Mouse (Mus musculus): Measurements from ENCODE around the gene Dctn2. TPM values are rescaled to one million over a fixed set of nuclear protein-coding genes. Genes with fewer than 3 reads are reported as not detected.
A peak's percentile ranks its signal among the peaks of the same experiment; 100 is the strongest.

The Dctn2 gene
- total RNA-seq, 2 experiments from 2014 or later, result 99.8 to 103 TPM

DNA sequence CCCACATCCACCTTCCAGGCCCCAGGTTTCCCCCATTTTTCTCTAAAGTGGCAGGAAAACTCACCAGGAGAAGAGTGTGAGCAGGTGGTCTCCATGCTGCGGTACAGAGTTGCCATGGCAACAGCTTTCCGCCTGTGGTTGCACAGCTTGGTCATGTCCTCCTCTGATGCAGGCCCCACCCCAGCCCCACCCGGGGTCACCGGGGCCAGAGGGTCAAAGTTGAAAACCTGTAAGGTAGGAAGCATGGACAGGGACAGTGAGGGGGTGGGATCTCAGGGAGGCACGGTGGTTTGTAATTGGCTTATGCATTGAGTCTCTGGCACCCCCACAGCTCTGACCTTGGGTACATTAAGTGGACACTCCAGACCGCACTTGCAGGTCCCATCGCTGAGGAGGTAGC lies 20.6 kb downstream of the Dctn2 start:
- intact Hi-C loops (cut with DNase I; ENCODE audit: low total_unique reads), result no loop called here

DNA sequence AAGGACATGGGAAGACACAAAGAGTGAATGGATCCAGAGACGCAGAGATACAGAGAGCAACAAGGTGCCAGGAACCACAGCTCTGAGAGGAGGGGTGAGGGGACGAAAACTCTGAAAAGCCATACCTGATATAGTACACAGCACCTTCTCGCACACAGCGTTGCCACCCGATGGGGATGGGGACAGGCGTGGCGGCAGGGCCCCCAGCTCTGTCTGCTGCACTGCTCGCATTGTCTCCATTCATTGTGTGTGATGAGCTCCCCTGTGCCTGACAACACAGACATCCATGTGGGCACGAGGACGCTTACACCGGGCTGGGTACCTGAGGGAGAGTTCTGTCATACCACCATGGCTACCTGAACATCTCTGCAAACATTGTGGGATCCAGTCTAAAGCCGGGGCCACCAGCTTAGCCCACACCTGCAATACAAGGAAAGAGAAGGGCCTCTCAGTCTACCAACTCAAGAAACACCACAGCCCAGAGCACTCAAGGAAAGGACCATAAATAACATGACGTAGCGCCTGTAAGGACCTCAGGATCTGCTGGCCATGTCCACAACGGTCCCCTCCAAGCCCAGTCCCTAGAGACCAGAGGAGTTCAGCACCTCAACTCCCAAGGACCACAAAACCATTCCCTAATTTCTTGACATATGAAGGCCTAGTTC lies 21.2 kb downstream of the Dctn2 start:
- intact Hi-C loops (cut with DNase I; ENCODE audit: low total_unique reads), result no loop called here
- no peak for DNase-seq

More for the DNA sequence above, 20.6 kb downstream of the Dctn2 start:
- no peak for DNase-seq

DNA sequence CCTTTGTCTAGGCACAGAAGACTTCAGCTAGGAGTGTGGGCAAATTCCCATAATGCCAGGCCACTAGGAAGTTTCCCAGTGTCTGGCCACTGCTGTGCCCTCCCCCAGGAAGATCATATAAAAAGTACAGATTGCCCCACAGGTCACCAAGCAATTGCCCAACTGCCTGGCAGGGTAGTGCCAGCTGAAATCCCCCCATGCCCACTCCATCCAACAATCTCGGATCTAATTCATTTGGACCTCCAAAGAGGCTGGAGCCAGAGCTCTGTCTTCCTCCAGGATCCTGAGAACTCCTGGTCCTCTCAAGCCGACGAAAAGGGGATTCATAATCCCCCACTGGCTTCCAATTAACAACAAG lies 21.7 kb downstream of the Dctn2 start:
- DNase-seq, result no peak
- intact Hi-C loops (cut with DNase I; ENCODE audit: low total_unique reads), result no loop called here

DNA sequence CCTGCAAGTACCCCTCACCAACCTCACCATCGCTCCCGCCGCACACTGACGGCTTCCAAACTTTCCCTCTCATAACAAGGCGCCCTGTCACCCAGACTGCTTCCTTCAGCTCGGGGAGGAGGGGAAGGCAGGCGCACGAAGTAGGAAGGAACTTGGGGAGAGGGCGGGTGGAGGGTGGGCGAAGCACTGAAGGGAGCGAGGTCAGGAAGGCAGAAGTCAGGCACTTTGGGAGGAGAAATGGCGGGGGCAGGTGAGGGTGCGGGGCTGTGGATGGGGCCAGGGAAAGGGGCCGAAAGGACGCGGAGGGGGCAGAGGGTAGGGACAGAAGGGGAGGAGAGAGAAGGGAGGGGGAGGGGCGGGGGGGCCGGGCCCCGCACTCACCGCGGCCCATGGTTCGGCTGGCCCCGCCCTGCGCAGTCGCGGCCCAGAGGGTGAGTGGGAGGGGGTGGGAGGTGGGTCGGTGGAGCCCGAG lies 22.2 kb downstream of the Dctn2 start:
- intact Hi-C loops (cut with DNase I; ENCODE audit: low total_unique reads), result no loop called here
- peak; percentile 53 for DNase-seq

DNA sequence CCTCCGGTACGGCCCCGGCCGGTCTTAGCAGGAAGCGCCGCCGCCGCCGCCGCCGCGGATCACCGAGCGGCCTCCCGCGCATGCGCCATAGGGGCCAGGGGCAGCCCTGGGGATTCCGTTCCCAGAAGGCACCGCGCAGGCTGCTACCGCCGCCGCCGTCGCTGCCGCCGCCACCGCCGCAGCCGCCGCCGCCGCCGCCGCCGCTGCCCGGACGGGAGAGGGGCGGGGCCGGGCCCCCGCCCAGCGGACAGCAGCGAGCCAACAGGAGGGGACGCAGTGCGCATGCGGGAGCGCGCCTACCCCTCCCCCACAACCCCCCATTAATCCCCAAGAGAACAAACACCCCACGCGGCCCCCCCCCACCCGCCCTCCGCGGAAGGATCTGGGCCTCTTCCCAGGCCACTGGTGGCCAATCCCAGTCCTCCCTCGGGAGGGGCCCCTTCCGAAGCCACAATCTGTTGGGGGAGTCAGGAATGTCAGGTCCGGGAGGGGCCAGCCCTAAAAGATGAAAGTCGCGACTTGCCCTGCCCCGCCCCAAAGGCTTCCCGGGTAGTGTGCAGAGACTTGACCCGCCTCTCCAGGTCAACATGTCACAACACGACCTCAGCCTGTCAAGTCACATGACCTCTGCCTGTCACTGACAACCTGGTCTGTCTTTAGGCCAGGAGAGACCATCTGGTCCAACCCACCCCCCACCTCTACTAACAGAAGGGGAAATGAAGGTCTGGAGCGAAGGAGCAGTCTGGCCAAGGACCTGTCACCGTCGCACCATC lies 22.8 kb downstream of the Dctn2 start, which contains the start of gene Mbd6:
Gene Mbd6, minus strand, starts transcription at position 219 of the 773 bp plus-strand sequence.
- intact Hi-C loops (cut with DNase I; ENCODE audit: low total_unique reads), result no loop called here
- DNase-seq, result peak; percentile 90

DNA sequence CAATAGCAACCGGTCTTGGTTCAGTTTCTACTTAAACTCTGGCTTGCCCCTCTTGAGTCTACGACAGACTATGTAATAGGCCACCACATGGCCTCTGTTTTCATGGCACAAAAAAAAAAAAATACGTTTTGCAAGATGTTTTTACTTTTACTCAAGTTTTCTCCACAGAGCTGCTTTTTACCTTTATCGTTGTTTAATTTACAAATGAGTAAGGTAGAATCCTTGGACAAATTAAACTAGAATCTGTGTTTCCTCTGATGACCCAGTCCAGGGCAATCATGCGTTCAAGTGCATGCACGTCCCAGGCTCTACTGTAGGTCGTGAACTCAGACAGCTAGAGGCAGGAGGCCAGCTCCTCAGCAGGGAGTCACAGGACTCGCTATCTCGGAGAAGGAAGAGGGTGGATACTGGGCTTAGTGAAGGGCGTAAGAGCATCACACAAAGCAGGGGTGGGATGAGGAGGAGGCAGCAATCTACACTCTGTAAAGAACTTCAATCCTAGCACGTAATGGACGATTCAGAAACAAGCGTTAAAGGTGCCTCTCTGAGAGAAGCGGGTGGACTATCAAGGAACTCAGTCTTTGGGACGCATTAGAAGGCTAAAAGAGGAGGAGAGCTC lies 23.5 kb downstream of the Dctn2 start:
- intact Hi-C loops (cut with DNase I; ENCODE audit: low total_unique reads), result no loop called here

DNA sequence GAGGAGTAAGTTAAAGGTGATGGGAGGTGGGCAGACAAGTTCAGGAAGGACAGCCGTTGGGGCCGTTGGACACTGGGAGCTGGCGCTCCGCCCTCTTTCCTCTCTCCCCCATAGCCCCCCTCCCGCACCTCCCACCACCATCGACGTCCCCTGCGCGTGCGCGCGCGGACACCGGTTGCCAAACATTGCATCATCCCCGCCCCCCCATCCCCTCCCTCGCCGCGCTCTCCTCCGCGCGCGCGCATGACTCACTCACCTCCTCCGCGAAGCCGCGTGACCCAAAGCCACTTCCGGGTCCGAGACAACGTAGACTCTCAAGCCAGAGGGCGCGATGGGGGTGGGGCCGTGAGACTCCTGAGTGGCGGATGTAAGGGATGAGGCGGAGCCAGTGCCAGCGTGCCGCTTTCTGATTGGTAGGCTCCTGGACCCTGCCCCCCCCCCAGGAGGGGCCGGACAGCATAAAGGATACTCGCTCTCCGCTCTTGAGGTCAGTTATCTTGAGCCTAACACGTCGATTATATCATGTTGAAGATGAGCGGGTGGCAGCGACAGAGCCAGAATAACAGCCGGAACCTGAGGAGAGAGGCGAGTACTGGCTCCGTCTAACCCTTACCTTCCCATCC lies 24.2 kb downstream of the Dctn2 start:
- DNase-seq, result peak; percentile 100
- intact Hi-C loops (cut with DNase I; ENCODE audit: low total_unique reads), result no loop called here

More for the DNA sequence above, 23.5 kb downstream of the Dctn2 start:
- peak; percentile 65 for DNase-seq

DNA sequence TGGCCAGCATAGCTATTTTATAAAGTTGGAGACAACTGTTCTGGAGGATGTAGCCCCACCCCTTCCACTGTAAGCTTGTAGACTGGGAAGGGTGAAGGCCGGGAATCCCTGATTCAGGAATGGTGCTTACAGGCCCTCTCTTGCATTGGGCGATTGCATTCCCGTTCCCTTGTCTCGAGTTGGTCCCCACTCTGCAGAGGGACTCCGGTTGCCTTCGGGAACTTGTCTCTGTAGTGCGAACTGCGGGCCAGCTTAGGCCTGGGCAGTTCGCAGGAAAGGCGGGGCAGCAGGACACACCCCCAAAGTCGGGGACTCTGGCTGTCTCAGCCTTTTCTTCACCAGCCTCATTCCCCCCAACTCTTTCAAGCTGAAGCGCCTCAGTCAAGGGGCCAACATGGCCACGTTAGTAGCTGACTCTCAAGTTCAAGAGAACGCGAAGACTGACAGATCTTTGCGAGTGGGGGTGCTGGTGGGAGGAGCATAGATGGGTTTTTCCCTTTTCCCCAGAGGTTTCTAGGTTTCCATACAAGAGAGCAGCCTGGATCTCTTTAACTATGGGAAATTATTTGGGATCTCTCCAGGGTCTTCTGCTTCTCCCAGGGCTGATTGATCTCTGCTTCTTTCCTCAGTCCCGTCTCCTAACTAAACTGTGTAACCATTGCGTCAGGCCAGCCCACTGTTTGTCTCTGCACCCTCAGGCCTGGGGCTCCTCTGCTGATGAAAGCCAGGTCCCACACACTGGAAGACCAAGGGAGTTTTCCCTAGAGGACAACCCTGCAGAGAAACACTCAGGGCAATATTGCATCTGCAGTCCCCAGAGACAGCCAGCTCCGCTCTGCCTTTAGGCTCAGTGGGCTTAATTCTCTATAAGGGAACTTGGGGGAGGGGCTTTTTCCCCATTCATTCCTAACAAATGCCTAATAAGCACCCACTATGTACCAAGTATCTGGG lies 25.0 kb downstream of the Dctn2 start:
- intact Hi-C loops (cut with DNase I; ENCODE audit: low total_unique reads), result no loop called here
- peak; percentile 53 for DNase-seq

DNA sequence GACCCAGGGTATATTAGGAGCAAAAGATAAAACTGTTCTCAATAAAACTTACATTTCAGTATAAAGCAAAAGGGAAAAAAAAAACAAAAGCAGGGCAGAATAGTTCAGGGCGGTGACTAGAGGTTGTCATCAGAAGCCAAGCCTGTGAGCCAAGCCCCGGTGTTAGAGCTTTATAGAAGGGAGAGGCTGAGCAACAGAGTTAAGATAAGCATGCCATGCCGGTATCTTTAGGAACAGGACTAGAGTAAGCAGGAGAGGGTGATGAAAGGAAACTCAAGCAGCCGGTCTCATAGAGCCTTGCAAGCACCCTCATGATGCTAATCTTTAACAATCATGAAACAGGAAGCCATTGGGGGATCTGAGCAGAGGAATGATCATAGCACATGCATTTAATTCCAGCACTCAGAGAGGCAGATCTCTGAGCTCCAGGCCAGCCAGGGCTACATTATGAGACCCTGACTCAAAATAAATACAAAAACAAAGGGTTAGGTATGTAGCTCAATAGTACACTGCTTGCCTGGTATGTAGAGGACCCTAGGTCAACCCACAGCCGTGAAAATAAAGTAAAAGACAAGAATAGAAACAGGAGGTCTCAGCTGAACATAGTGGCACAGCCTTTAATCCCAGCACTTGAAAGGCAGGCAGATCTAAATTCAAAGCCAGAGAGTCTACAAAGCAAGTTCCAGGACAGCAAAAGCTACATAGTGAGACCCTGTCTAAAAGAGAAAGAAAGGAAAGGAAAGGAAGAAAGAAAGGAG lies 25.9 kb downstream of the Dctn2 start:
- no peak for DNase-seq
- intact Hi-C loops (cut with DNase I; ENCODE audit: low total_unique reads), result no loop called here

DNA sequence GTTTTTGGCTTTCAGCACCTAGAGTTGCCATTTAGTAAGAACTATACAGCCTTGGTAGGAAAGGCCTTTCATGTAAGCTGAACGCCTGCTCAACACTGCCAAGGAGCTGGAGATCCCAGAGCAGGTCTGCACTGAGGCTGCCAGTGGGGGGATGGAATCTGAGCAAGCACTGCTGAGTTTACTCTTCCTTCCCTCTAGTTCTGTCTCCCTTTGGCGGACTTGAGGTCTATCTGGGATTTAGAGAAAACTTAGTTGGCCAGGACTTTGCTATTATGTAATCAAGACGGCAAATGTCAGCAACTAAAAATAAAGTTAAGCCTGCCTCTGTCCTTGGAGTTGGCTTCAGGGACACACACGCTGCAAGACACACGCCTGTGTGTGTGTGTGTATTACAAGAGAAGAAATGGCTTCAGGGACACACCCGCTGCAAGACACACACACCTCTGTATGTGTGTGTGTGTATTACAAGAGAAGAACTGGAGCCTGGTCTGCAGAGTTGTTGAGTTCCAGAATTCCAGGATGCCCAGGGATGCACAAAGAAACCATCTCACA lies 26.9 kb downstream of the Dctn2 start:
- DNase-seq, result peak; percentile 59
- intact Hi-C loops (cut with DNase I; ENCODE audit: low total_unique reads), result no loop called here

DNA sequence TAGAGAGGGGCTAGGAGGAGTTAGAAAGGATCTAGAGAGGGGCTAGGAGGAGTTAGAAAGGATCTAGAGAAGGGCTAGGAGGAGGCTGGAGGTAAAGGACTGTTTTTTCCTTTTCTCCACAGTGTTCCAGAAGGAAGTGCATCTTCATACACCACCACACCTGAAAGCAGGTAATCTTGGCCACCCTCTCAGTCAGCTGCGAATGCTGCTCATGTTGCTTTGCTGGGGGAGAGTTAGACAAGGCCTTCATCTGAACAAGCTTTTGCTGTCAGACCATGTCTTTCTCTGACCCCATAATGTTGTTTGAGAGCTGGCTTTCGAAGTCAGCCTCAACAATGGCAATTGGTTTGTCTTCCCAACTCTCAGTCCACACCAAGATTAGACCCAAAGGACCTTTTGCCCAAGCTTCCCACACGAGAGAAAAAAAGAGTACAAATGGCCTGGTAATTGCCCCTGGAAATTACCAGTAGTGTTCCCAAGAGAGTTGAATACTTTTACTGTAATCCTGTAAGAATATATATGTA lies 27.5 kb downstream of the Dctn2 start:
- DNase-seq, result no peak
- intact Hi-C loops (cut with DNase I; ENCODE audit: low total_unique reads), result no loop called here

DNA sequence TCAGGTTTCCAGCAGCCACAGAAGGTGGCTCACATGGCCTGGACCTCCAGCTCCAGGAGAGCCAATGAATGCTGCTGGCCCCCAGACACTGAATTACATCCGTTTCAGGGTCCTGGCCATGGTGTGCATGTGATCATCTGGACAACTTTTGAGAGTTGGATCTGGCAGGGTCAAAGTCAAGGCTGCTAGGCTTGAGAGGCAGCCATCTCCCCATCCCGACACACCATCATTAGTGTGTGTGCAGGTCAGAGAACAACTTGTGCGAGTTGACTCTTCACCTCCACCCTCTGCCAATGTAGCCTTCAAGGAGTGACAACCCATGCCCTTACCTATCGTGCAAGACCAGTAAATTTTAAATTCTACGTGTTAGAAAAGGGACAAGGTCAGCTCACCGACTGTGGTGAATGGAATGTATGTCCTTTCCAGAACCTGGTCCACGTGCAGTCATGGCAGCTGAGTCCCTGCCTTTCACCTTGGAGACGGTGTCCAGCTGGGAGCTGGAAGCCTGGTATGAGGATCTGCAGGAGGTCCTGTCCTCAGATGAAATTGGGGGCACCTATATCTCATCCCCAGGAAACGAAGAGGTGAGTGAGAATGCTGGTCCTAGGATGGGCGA lies 28.8 kb downstream of the Dctn2 start:
- intact Hi-C loops (cut with DNase I; ENCODE audit: low total_unique reads), result no loop called here
- no peak for DNase-seq

DNA sequence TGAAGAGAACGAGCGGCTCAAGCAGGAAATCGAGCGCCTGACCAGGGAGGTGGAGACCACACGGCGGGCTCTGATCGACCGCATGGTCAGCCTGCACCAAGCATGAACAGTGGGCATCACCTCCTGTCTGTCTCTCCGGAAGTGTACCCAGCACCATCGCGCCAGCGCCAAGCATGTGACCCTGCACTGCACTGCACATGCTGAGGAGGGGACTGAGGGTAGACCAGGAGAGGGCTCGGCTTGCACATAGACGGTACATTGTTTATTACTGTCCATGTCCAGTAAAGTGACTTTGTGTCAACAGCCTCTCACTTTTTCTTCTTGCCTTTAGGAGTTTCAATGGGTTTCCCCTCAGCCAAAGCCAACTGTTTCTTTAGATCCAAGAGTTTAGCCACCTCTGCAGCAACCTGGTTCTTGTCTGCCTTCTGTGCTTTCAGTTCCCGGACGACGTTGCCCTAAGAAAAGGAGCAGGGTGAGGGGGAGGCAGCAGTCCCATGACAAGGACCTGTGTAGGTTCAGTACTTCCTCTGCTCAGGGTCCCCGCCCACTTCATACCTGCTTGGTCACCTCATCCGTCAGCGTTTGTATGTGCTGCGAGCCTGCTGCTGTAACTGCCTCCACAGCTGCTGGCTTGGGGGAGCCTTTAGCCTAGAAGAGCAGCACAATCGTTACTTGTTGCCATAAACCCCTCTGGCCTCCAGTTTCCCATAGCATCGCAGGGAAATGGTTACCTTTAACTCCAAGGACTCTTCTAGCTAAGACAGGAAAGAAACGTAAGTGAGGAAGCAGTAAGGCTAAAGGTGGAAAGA lies 30.0 kb downstream of the Dctn2 start:
- intact Hi-C loops (cut with DNase I; ENCODE audit: low total_unique reads), result no loop called here
- DNase-seq, result no peak

DNA sequence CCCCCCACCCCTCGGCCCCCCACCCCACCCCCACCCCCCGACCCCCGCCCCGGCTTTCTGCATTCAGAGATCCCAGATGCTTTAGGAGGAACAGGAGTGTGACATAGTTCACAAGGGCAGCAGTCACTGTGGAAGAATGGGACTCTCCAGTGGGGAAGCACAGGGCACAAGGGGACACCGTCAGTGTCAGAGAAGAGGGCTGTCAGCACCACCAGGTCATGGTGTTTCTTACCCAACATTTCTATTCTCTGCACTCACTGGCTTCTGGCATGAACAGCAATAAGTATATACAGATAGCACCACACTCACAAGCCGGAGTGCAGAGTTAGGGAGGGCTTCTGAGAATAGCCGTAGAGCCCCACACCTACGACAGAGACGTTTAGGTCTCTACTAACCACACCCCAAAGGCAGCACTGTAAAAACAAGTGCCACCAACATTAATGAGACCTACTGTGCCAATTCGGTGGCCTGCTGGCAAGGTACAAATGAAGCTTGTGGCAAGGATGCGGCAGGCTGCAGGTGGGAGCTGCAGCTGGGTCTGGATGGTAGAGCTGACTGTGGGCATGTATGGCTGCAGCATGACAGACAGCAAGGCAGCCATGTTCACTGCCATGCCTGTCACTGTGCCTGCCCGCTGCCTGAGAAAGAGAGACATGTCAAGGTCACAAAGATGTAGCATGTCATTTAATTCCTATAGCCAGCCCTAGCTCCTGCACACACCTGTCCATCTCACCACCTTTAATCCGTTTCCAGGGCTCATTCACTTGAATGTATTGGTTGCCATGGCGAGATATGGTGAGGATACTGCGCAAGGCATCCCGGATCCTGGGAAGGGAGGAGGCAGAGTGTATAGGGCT lies 31.1 kb downstream of the Dctn2 start:
- no peak for DNase-seq
- intact Hi-C loops (cut with DNase I; ENCODE audit: low total_unique reads), result no loop called here

DNA sequence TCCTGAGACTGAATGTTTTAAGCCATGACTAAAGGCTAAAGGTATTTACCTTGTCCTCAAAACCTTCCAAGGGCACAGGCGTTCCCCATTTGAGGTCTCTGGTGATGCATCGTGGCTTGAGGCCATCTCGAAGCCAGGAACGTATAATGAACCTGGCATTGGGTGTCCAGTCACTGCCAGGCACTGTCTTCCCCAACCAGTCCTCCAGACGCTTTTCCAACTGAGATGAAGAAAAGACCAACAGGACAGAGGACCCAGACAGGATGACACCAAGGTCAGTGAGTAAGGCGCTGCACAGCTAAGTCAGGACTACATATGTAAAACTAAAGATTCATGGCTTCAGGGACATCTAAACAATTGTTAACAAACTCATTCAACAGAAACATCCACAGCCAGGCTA lies 34.2 kb downstream of the Dctn2 start:
- intact Hi-C loops (cut with DNase I; ENCODE audit: low total_unique reads), result no loop called here

DNA sequence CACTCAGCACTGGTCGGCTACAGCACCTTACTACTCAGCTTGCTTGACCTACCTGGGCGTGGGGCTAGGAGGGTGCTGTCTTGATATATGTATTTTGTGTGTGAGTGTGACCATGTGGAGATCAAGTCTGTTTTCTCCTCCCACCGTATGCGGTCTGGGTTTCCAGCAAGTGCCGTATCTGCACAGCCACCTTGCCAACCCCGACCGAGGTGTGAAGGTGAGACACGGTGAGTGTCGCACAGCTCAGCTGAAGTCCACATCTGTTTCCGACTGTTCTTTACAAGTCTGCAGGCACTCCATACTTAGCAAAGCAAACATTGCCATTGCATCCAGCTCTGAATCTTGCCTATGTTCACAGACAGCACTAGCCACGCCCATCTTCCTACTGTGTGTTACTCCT lies 37.0 kb downstream of the Dctn2 start:
- DNase-seq, result no peak
- intact Hi-C loops (cut with DNase I; ENCODE audit: low total_unique reads), result no loop called here

More for the DNA sequence above, 34.2 kb downstream of the Dctn2 start:
- no peak for DNase-seq
